Comparison of ENCODE assay signal across 10 mouse cellular contexts in genomic region chr8:54079601-54080000, GRCm38 (mm10). TPM values are rescaled to one million over a fixed set of nuclear protein-coding genes. Genes with fewer than 3 reads are reported as not detected.
A peak's percentile ranks its signal among the peaks of the same experiment; 100 is the strongest.
DNase-seq lines count a peak whose midpoint lies in the region; ATAC-seq and TF ChIP-seq lines count a peak whose summit lies in the region.
"Had no signal": no experiment of that assay in that cellular context is flagged by ENCODE, and none has a peak within 500 bp of the region (broad histone marks: within the 10 kb centered on the region; RNA-seq: fewer than 3 reads in every experiment).

No protein-coding gene starts in this region.

- H3K9ac ChIP-seq in forebrain, embryonic 11.5 days (ENCODE audit: low read length) = no peak overlapping the region
- H3K9ac ChIP-seq in liver, adult 2 months (ENCODE audit: low read depth, low read length) = no peak overlapping the region
- no peak overlapping the region for H3K9ac ChIP-seq in liver, embryonic 11.5 days (ENCODE audit: low read depth, low read length)
- H3K9ac ChIP-seq: hindbrain, embryonic 15.5 days had no signal

- H3K4me3 ChIP-seq in forebrain, embryonic 10.5 days = peak overlapping the region; percentile 72; the same call in 1 of the 2 replicates
- H3K4me3 ChIP-seq in forebrain, embryonic 11.5 days (ENCODE audit: low read depth, low read length) = no peak overlapping the region
- H3K4me3 ChIP-seq in liver, adult 2 months (ENCODE audit: insufficient read depth, low read depth, low read length) = no peak overlapping the region
- no peak overlapping the region for H3K4me3 ChIP-seq in liver, embryonic 11.5 days (ENCODE audit: low read depth, low read length)
- H3K4me3 ChIP-seq: hindbrain, embryonic 15.5 days had no signal

- H3K27ac ChIP-seq in forebrain, embryonic 10.5 days = no peak overlapping the region
- no peak overlapping the region for H3K27ac ChIP-seq in forebrain, embryonic 11.5 days (ENCODE audit: low read depth, low read length)
- H3K27ac ChIP-seq in liver, adult 2 months (replicated peaks; ENCODE audit: insufficient read depth, low read depth, low read length) = no peak overlapping the region
- no peak overlapping the region for H3K27ac ChIP-seq in liver, embryonic 11.5 days (ENCODE audit: low read depth, low read length)
- H3K27ac ChIP-seq: hindbrain, embryonic 15.5 days had no signal

- no peak for DNase-seq in forebrain, embryonic 10.5 days (ENCODE audit: extremely low spot score, low spot score)
- DNase-seq in forebrain, embryonic 11.5 days (ENCODE audit: low spot score) = no peak
- DNase-seq in liver, adult 2 months (ENCODE audit: extremely low read depth, low read depth, low spot score) = peak; percentile 45
- no peak for DNase-seq in liver, embryonic 11.5 days (ENCODE audit: low spot score)
- DNase-seq in adipocyte (ENCODE audit: low spot score) = peak; percentile 53
- DNase-seq in kidney, postnatal 4 days = peak; percentile 3 to 6
- DNase-seq in layer of hippocampus, postnatal 36 days = no peak
- no peak for DNase-seq in ovary, adult 18-20 months (ENCODE audit: low spot score)

- no peak for TF ChIP-seq POLR2A in liver, adult 2 months (IDR thresholded peaks at IDR 0.05; ENCODE audit: extremely low read depth, insufficient read depth, low read length)

- H3K36me3 ChIP-seq in forebrain, embryonic 10.5 days (replicated peaks) = no peaks in the 10 kb centered on the region
- no peaks in the 10 kb centered on the region for H3K36me3 ChIP-seq in forebrain, embryonic 11.5 days (ENCODE audit: control insufficient read depth, insufficient read depth, low read length)
- no peaks in the 10 kb centered on the region for H3K36me3 ChIP-seq in liver, adult 2 months (ENCODE audit: control insufficient read depth, insufficient read depth, low read length)
- no peaks in the 10 kb centered on the region for H3K36me3 ChIP-seq in liver, embryonic 11.5 days (ENCODE audit: control insufficient read depth, insufficient read depth, low read length)
- H3K36me3 ChIP-seq: hindbrain, embryonic 15.5 days had no signal

- TF ChIP-seq CTCF in liver, adult 2 months (IDR thresholded peaks at IDR 0.05; ENCODE audit: low read depth, low read length) = peak; percentile 19; the same call in 1 of the 2 replicates

- ATAC-seq in forebrain, embryonic 11.5 days (replicated peaks; ENCODE audit: low FRiP score) = no peak
- no peak for ATAC-seq in liver, embryonic 11.5 days (replicated peaks; ENCODE audit: low FRiP score)
- ATAC-seq: forebrain, embryonic 16.5 days had no signal

- H3K27me3 ChIP-seq in forebrain, embryonic 10.5 days (ENCODE audit: poor library complexity, severe bottlenecking) = peaks cover 14% of the 10 kb centered on the region
- no peaks in the 10 kb centered on the region for H3K27me3 ChIP-seq in forebrain, embryonic 11.5 days (ENCODE audit: control insufficient read depth, insufficient read depth, low read length)
- no peaks in the 10 kb centered on the region for H3K27me3 ChIP-seq in liver, adult 2 months (ENCODE audit: control insufficient read depth, insufficient read depth, low read length)
- H3K27me3 ChIP-seq in liver, embryonic 11.5 days (replicated peaks; ENCODE audit: control insufficient read depth, insufficient read depth, low read length) = peaks cover 6% of the 10 kb centered on the region; the same call in 1 of the 2 replicates
- H3K27me3 ChIP-seq: hindbrain, embryonic 15.5 days had no signal

- peaks cover 24% of the 10 kb centered on the region for H3K4me1 ChIP-seq in forebrain, embryonic 10.5 days
- H3K4me1 ChIP-seq in forebrain, embryonic 11.5 days (replicated peaks; ENCODE audit: control insufficient read depth, insufficient read depth, low read length) = no peaks in the 10 kb centered on the region
- H3K4me1 ChIP-seq in liver, adult 2 months (ENCODE audit: control insufficient read depth, insufficient read depth, low read length) = peaks cover 7% of the 10 kb centered on the region
- H3K4me1 ChIP-seq in liver, embryonic 11.5 days (replicated peaks; ENCODE audit: control insufficient read depth, insufficient read depth, low read length) = no peaks in the 10 kb centered on the region; the same call in 1 of the 2 replicates

- no peak overlapping the region for H3K4me2 ChIP-seq in forebrain, embryonic 11.5 days (ENCODE audit: low read depth, low read length, severe bottlenecking)
- H3K4me2 ChIP-seq in liver, embryonic 11.5 days = no peak overlapping the region

- no peaks in the 10 kb centered on the region for H3K9me3 ChIP-seq in forebrain, embryonic 10.5 days
- H3K9me3 ChIP-seq in forebrain, embryonic 11.5 days (ENCODE audit: control insufficient read depth, low read length) = no peaks in the 10 kb centered on the region
- H3K9me3 ChIP-seq in liver, embryonic 11.5 days (ENCODE audit: control insufficient read depth, low read length) = no peaks in the 10 kb centered on the region
- H3K9me3 ChIP-seq: hindbrain, embryonic 15.5 days had no signal

- no peaks in the 10 kb centered on the region; the same call in 1 of the 2 replicates for H3K79me2 ChIP-seq in liver, adult 2 months (ENCODE audit: control insufficient read depth, insufficient read depth, low read length)

RNA-seq across cellular contexts. Expression of gene Vegfc, which starts 2.2 kb away (rescaled TPM):
- 5.2 and 5.5 TPM in 2 replicates for polyA plus RNA-seq in forebrain, embryonic 10.5 days (2016; fragmentation: Nextera tagmentation; extraction: Ambion mirVana)
- polyA plus RNA-seq in forebrain, embryonic 11.5 days (2014; fragmentation: Nextera tagmentation; extraction: Ambion mirVana) = 9.0 and 9.9 TPM in 2 replicates
- 2.5 and 2.6 TPM in 2 replicates for total RNA-seq in liver, adult 2 months (2014; rRNA removed)
- 1.1 and 1.2 TPM in 2 replicates for polyA plus RNA-seq in liver, adult 2 months (2012; rRNA removed)
- 6.8 and 7.3 TPM in 2 replicates for polyA plus RNA-seq in liver, embryonic 11.5 days (2014; fragmentation: Nextera tagmentation; extraction: Ambion mirVana)
- 1 to 10 TPM; 2.5 to 4.0 TPM for total RNA-seq in layer of hippocampus, postnatal 36 days (2021)

Comparison
In these comparisons a context has a peak if more than half of its experiments do, and no peak if none do; other contexts are left out.
1. DNase-seq: peak in liver, adult 2 months (single experiment), adipocyte (single experiment) and kidney, postnatal 4 days (2 of 2); none in forebrain, embryonic 10.5 days (single experiment), forebrain, embryonic 11.5 days (single experiment), liver, embryonic 11.5 days (single experiment), layer of hippocampus, postnatal 36 days (0 of 2) and ovary, adult 18-20 months (single experiment).